Mouse (Mus musculus): ENCODE data around the gene Spink8. TPM values are rescaled to one million over a fixed set of nuclear protein-coding genes. Genes with fewer than 3 reads are reported as not detected.
A peak's percentile ranks its signal among the peaks of the same experiment; 100 is the strongest.

The Spink8 gene
- polyA plus RNA-seq, 1 experiment from 2014 or later, result not detected

DNA sequence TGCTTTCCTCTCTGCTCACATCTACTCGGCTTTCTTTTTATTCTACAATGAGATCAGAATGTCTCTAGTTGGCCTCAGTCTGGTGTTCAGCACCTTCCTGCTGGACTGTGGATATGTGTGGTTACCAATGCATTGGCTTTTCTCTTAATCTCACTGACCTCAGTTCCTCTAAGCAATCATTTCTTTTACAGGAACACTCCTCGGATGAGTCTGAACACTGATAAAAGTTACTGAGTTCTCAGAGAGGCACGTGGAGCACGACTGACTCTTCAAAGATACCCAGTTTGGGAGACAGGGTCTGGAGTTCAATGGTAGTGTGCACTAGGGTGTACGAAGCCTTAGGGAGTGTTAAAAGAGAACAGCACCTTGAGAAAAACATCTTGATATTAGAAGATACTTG is 14.1 kb downstream of the Spink8 start:
- no peaks in the 10 kb centered on the region for H3K4me1 ChIP-seq
- no peaks in the 10 kb centered on the region for H3K27me3 ChIP-seq (replicated peaks; ENCODE audit: low read depth, poor library complexity, severe bottlenecking)
- H3K36me3 ChIP-seq (replicated peaks), result peaks cover 22% of the 10 kb centered on the region
- no peak overlapping the region for H3K27ac ChIP-seq (replicated peaks)
- DNase-seq (ENCODE audit: low spot score), result no peak
- no peak overlapping the region for H3K4me3 ChIP-seq
- 75% methylated on average over 5 of the region's 5 CpGs for WGBS
- H3K9me3 ChIP-seq, result no peaks in the 10 kb centered on the region

DNA sequence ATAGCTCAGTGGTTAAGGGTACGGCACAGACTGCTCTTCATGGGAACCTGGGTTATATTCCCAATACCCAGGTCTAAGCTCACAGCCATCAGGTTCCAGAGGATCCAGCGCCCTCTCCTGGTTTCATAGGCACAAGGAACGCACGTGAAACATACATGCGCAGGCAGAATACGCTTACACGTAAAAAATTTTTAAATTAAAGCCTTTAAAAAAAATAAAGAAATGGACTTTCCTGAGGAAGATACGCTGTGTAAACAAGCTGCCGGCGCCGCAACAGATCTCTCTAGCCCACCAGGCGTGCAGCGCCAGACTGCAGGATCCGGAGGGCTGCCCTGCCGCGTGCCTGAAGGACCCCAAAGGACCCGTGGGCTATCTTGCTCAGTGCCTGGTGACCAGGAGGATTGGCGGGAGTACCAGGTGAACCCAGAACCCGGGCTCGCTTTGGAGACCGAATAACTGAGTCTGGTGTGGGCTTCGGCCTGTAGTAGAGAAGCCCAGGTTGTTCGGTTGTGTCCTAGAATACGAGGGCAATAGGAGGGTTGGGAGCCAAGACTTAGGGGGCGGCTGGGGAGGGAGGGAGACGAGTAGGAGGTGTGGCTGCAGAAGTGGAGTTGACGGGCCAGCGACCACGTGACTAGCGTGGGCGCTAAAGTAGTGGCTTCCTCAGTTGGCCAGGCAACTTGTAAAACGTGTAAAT is 20.5 kb downstream of the Spink8 start, which contains the start of gene Nme6:
Gene Nme6 (plus strand): TSS at position 359 of the 697 bp plus-strand sequence.
- H3K27ac ChIP-seq (replicated peaks), result peak within 1 kb of the TSS; percentile 91
- H3K4me1 ChIP-seq, result peaks cover 13% of the 10 kb centered on the region
- WGBS, result under 1% methylated on average over 32 of the region's 32 CpGs
- no peaks in the 10 kb centered on the region for H3K27me3 ChIP-seq (replicated peaks; ENCODE audit: low read depth, poor library complexity, severe bottlenecking)
- no peaks in the 10 kb centered on the region for H3K9me3 ChIP-seq
- peak within 1 kb of the TSS; percentile 78 for H3K4me3 ChIP-seq
- DNase-seq (ENCODE audit: low spot score), result peak; percentile 93
- peaks cover 46% of the 10 kb centered on the region for H3K36me3 ChIP-seq (replicated peaks)

DNA sequence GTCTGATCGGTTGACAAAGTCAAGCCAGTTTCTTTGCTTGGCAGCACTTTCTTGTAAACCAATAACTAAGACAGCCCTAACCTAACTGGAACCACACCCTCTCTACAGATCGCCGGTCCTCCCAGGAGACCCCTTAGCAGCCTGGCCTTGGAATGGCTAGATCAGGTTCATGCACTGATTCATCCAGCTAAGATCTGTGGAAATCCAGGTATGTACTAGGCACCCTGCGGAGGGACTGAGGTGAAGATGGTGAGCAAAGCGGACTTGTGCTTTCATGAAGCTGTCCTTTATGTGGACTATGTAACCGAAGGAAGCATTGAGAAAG is 21.0 kb downstream of the Spink8 start:
- H3K27ac ChIP-seq (replicated peaks), result peak overlapping the region; percentile 91
- WGBS, result 14% methylated on average over 6 of the region's 6 CpGs
- no peaks in the 10 kb centered on the region for H3K27me3 ChIP-seq (replicated peaks; ENCODE audit: low read depth, poor library complexity, severe bottlenecking)
- H3K36me3 ChIP-seq (replicated peaks), result peaks cover 51% of the 10 kb centered on the region
- DNase-seq (ENCODE audit: low spot score), result no peak
- peak overlapping the region; percentile 78 for H3K4me3 ChIP-seq
- no peaks in the 10 kb centered on the region for H3K9me3 ChIP-seq
- peaks cover 13% of the 10 kb centered on the region for H3K4me1 ChIP-seq

DNA sequence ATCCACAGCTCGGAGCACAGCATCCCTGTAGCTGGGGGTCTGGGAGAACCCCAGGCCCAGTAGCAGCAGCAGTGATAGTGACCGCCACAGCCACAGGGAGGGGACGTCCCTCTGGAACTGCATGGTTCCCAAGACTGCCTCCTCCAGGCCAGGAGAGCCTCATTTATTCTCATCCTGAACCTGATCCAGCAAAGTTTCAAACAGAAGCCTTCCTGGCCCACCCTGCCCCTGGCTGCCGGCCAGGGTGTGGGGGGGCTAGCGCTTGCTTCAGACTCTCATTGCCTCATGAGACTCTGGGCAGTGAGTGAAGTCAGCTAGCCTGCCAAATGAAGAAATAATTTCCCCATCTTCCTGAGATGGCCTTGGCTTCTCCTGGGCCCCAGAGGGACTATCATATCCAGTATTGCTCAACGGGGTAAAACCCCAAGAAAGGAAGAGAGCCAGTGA is 37.3 kb downstream of the Spink8 start, which contains the start of gene Camp:
Gene Camp (minus strand): TSS at position 306 of the 447 bp plus-strand sequence.
- DNase-seq (ENCODE audit: low spot score), result no peak
- 83% methylated on average over 6 of the region's 6 CpGs for WGBS
- Histone ChIP-seq H3K36me3 (replicated peaks) (peaks cover 14% of the 10 kb centered on the region), H3K27ac (replicated peaks) (no peak within 1 kb of the TSS), H3K4me1 (no peaks in the 10 kb centered on the region), H3K27me3 (replicated peaks; ENCODE audit: low read depth, poor library complexity, severe bottlenecking) (no peaks in the 10 kb centered on the region), H3K9me3 (no peaks in the 10 kb centered on the region), H3K4me3 (no peak within 1 kb of the TSS)

DNA sequence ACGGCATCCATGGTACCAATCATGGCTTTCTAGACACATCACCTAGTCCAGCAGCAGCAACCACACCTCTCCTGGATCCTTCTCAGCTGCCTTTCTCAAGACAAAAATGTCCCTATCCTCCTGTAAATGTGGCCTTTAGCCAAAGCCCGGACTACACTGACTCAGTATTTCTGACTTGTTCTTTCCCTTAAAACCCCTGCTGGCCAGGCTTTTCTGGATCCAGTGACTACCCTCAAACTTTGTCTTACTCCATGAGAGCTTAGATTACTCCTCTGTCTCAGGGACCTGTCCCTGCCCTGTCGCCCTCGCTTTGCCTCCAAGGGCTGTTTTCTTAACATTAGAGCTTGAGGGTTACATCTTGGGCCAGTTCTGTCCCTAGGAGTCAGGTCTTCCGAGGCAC is 38.0 kb downstream of the Spink8 start:
- no peak overlapping the region for H3K4me3 ChIP-seq
- DNase-seq (ENCODE audit: low spot score), result no peak
- H3K27ac ChIP-seq (replicated peaks), result no peak overlapping the region
- H3K27me3 ChIP-seq (replicated peaks; ENCODE audit: low read depth, poor library complexity, severe bottlenecking), result no peaks in the 10 kb centered on the region
- 89% methylated on average over 5 of the region's 5 CpGs for WGBS
- peaks cover 9% of the 10 kb centered on the region; the same call in 1 of the 2 replicates for H3K36me3 ChIP-seq (replicated peaks)
- H3K4me1 ChIP-seq, result no peaks in the 10 kb centered on the region
- H3K9me3 ChIP-seq, result no peaks in the 10 kb centered on the region

DNA sequence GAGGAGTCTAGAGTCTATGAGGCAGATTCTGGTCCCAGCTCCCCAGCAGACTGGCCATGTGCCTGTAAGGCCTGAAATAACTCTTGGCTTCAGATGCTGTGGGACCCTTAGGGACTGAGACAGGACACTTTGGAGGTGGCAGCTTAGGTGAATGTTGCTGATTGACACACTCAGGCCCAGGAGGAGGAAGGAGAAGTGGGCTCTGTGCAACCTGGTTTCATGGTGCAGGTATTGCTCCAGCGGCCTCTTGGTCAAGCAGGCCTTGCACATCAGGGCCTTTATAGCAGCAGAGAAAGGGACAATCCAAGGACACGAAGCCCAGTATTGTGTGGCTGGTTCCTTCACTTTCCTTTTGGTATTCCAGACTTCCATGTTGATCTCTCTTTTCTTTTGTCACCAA is 42.3 kb downstream of the Spink8 start:
- WGBS, result 83% methylated on average over 2 of the region's 2 CpGs
- H3K4me3 ChIP-seq, result no peak overlapping the region

DNA sequence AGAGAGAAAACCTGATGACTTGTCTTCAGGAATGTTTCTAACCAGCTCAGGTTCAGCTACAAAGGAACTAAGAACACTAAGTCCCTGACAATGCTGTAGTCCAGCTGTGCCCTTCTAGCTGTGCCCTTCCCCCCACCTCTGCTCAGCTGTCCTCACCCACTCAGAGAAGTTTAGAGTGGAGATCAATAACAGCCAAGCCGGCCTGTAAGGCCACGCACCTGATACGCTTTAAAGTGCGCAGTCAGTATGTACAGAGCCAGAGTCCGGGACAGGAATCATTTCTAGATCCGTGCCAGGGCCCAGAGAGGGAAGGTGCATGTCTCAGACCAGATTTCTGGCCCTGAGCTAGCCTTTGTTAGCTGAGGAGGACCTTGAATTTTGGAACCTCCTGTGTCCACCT is 43.9 kb downstream of the Spink8 start:
- Histone ChIP-seq H3K4me3 (no peak overlapping the region), H3K9me3 (no peaks in the 10 kb centered on the region), H3K27me3 (replicated peaks; ENCODE audit: low read depth, poor library complexity, severe bottlenecking) (no peaks in the 10 kb centered on the region), H3K4me1 (no peaks in the 10 kb centered on the region), H3K27ac (replicated peaks) (no peak overlapping the region), H3K36me3 (replicated peaks) (no peaks in the 10 kb centered on the region)
- 77% methylated on average over 6 of the region's 6 CpGs for WGBS
- DNase-seq (ENCODE audit: low spot score), result no peak

More for the DNA sequence above, 42.3 kb downstream of the Spink8 start:
- no peak overlapping the region for H3K27ac ChIP-seq (replicated peaks)
- DNase-seq (ENCODE audit: low spot score), result no peak
- H3K27me3 ChIP-seq (replicated peaks; ENCODE audit: low read depth, poor library complexity, severe bottlenecking), result no peaks in the 10 kb centered on the region
- H3K36me3 ChIP-seq (replicated peaks), result no peaks in the 10 kb centered on the region
- H3K4me1 ChIP-seq, result no peaks in the 10 kb centered on the region
- H3K9me3 ChIP-seq, result no peaks in the 10 kb centered on the region

DNA sequence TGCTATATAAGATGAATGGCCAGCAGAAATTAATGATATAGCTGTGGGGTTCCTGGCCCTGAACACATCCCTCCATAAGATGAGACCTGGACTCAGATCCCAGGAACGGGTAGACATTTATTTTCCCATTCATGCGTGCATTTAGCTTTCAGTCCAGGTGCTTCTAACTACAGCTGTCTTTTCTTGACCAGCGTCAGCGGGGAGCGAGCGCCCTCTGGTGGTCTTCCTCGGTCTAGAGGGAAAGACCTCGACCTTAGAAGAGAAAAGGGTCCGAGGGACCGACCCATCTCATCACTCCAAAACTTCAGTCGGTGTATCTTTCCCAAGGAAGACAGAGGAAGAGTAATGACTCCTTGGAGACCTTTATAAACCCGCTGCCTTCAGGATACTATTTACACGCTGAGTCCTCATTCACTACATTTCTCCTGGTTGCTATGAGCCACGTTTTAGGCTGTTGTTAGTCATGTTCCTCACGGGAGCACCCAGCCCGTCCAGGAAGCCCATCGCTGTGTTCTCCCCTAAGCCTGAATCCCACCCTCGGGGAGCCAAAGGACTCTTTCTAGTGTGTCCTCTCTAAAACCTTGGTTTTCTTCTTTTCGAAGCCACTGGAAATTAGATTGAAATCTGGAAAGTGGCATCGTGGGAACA is 50.4 kb downstream of the Spink8 start:
- DNase-seq (ENCODE audit: low spot score), result peak; percentile 89
- H3K4me1 ChIP-seq, result peaks cover 6% of the 10 kb centered on the region; the same call in 1 of the 2 replicates
- H3K4me3 ChIP-seq, result peak overlapping the region; percentile 28; the same call in 1 of the 2 replicates
- H3K9me3 ChIP-seq, result no peaks in the 10 kb centered on the region
- no peaks in the 10 kb centered on the region; the same call in 1 of the 2 replicates for H3K27me3 ChIP-seq (replicated peaks; ENCODE audit: low read depth, poor library complexity, severe bottlenecking)
- H3K27ac ChIP-seq (replicated peaks), result no peak overlapping the region
- H3K36me3 ChIP-seq (replicated peaks), result no peaks in the 10 kb centered on the region
- WGBS, result 24% methylated on average over 20 of the region's 20 CpGs

DNA sequence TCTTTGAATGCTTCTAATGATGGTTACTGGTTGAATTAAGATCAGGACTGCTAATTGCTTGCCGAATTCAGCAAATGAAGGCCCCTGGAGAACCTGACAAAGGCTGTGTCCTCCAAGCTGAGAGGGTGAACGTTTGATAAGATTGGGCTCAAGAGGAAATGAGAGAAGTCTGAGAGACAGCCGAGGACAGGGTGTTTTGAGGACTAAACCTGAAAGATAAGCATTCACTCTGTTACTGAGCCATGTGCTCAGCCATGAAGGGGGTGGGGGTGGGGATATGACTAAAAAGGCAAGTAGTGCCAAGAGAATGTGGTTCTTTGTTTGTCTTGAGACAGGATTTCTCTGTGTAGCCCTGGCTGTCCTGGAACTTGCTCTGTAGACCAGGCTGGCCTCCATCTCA is 51.0 kb downstream of the Spink8 start:
- H3K4me3 ChIP-seq, result no peak overlapping the region
- H3K27me3 ChIP-seq (replicated peaks; ENCODE audit: low read depth, poor library complexity, severe bottlenecking), result no peaks in the 10 kb centered on the region; the same call in 1 of the 2 replicates
- DNase-seq (ENCODE audit: low spot score), result no peak
- no peaks in the 10 kb centered on the region for H3K9me3 ChIP-seq
- H3K27ac ChIP-seq (replicated peaks), result no peak overlapping the region
- 70% methylated on average over 3 of the region's 3 CpGs for WGBS
- no peaks in the 10 kb centered on the region for H3K36me3 ChIP-seq (replicated peaks)
- H3K4me1 ChIP-seq, result peaks cover 6% of the 10 kb centered on the region; the same call in 1 of the 2 replicates

DNA sequence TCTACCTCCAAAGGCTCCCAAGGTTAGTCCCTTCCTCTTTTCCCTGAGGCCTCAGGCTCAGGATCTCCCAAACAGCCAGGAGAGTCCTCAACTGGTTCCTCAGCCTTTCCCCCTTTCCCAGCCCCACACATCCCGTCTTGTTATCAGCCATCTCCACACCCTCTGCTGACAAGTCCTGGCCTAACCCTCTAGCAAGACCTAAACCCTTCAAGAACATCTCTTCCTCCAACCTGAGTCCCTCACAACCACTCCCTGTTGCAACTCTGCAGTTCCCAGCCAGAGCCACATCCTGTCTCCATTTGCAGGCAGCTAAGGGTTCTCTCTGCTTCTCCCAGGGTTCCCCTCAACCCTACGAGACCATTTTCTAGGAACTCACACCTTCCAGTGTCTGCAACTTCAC is 54.1 kb downstream of the Spink8 start:
- WGBS, result 67% methylated on average over 2 of the region's 2 CpGs
- Histone ChIP-seq H3K36me3 (replicated peaks) (no peaks in the 10 kb centered on the region), H3K9me3 (no peaks in the 10 kb centered on the region), H3K27me3 (replicated peaks; ENCODE audit: low read depth, poor library complexity, severe bottlenecking) (no peaks in the 10 kb centered on the region; the same call in 1 of the 2 replicates), H3K4me1 (peaks cover 13% of the 10 kb centered on the region), H3K4me3 (no peak overlapping the region), H3K27ac (replicated peaks) (no peak overlapping the region)
- no peak for DNase-seq (ENCODE audit: low spot score)

DNA sequence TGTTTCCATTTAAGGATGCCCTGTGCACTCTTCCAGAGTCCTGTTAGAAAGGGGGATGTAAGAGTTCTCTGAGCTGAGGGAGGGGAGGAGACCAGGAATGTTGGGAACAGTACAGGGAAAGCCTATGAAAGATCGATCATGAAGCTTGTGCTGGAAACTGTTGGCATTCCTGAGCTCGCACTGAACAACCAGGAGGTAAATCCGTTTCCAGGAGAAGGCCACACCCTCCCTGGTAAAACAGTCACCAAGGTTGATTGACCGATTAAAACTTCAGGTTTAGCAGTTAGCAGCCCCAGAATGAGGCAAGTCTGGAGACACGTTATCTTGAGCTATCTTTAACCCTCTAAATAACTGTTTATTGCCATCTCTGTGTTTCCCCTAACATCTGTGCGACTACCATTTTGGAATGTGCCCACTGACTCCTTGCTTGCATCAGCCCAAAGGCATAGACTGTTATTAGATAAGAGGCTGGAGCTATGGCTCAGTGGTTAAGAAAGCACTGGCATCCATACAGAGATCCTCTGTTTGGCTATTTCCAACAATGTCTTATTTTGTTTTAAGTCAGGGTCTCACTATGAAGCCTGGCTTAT is 59.0 kb downstream of the Spink8 start:
- Histone ChIP-seq H3K9me3 (no peaks in the 10 kb centered on the region), H3K36me3 (replicated peaks) (no peaks in the 10 kb centered on the region), H3K4me3 (no peak overlapping the region), H3K4me1 (peaks cover 11% of the 10 kb centered on the region), H3K27me3 (replicated peaks; ENCODE audit: low read depth, poor library complexity, severe bottlenecking) (no peaks in the 10 kb centered on the region), H3K27ac (replicated peaks) (no peak overlapping the region; the same call in 1 of the 2 replicates)
- no peak for DNase-seq (ENCODE audit: low spot score)
- WGBS, result 44% methylated on average over 6 of the region's 6 CpGs

DNA sequence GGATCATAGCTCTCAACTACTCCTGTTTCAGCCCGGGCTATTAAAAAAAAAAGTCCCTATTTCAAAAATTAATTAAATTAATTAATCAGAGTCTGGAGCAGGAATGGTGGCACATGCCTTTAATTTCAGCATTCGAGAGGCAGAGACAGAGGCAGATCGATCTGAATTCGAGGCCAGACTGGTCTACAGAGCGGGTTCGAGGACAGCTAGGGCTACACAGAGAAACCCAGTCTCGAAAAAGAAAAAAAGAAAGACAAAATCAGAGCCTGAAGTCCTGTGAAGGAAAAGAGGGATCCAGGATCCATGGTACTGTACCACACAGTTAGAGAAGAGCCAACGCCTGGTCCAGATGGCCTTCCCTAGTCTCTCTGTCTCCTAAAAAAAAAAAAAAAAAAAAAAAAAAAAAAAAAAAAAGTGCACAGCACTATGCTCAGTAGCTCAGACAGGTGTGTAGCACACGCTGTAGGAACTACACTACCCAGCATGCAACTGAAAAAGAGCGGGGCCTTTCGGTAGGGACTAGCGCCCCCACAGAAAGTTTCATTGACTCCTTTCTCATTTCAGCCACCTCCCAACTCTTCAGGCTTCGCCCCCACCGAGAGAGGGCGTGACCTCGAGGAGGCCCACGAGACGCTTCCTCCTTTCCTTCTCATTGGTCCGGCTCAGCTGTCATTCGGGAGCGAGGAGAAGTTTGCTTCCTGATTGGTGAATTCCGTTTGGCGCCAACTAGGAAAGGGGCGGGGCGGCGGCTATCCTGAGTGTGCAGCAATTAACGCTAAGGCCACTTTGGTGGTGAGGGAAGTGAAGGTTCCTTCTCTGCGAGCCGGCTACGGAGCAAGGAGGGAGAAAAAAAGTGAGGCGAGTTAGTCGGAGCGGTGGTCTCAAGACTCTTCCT is 63.0 kb downstream of the Spink8 start, which contains the start of gene Cdc25a:
Gene Cdc25a (plus strand): TSS at position 783 of the 895 bp plus-strand sequence.
- Histone ChIP-seq H3K36me3 (replicated peaks) (peaks cover 28% of the 10 kb centered on the region), H3K4me3 (peak within 1 kb of the TSS; percentile 99), H3K9me3 (no peaks in the 10 kb centered on the region), H3K4me1 (peaks cover 24% of the 10 kb centered on the region), H3K27me3 (replicated peaks; ENCODE audit: low read depth, poor library complexity, severe bottlenecking) (no peaks in the 10 kb centered on the region), H3K27ac (replicated peaks) (peak within 1 kb of the TSS; percentile 97)
- DNase-seq (ENCODE audit: low spot score), result peak; percentile 98
- 7% methylated on average over 33 of the region's 33 CpGs for WGBS
